Mouse (Mus musculus) intestine, embryonic 15.5 days (tissue): ENCODE measurements around the gene Hist1h3d. TPM values are rescaled to one million over a fixed set of nuclear protein-coding genes. Genes with fewer than 3 reads are reported as not detected.
"Not testable (repeated sequence)": the region's sequence is repeated elsewhere in the genome, so short reads cannot be mapped to it uniquely, and the experiment has no call there.

Experiments used
- ATAC-seq: fragments of 200-750 bp; cut with Nextera tagmentation; 2 replicates; pipeline ENCODE4 v1.8.0; 2017; ENCODE audit warnings: moderate TSS enrichment, moderate library complexity
- H3K27ac ChIP-seq: fragments of 300-500 bp; sonication (generic); 2 replicates; pipeline ENCODE4 v1.5.1; 2015; ENCODE audit warnings: mild to moderate bottlenecking, inconsistent platforms
- H3K27me3 ChIP-seq: fragments of 300-500 bp; sonication (generic); replicated peaks from 2 replicates; pipeline ENCODE4 v1.6.1; 2015; ENCODE audit warnings: inconsistent platforms
- H3K36me3 ChIP-seq: fragments of 300-500 bp; sonication (generic); 2 replicates; pipeline ENCODE4 v1.6.1; 2015; ENCODE audit warnings: inconsistent platforms
- H3K4me1 ChIP-seq: fragments of 300-500 bp; sonication (generic); replicated peaks from 2 replicates; pipeline ENCODE4 v1.6.1; 2015; ENCODE audit warnings: inconsistent platforms
- H3K4me2 ChIP-seq: fragments of 300-500 bp; sonication (generic); replicated peaks from 2 replicates; pipeline ENCODE4 v1.6.1; 2015; ENCODE audit warnings: mild to moderate bottlenecking, inconsistent platforms
- H3K4me3 ChIP-seq: fragments of 300-500 bp; sonication (generic); replicated peaks from 2 replicates; pipeline ENCODE4 v1.5.1; 2015; ENCODE audit warnings: inconsistent platforms
- H3K9ac ChIP-seq: fragments of 300-500 bp; sonication (generic); 2 replicates; pipeline ENCODE4 v1.6.1; 2015; ENCODE audit warnings: inconsistent platforms
- H3K9me3 ChIP-seq: fragments of 300-500 bp; sonication (generic); 2 replicates; pipeline ENCODE4 v1.6.1; 2016; ENCODE audit warnings: inconsistent platforms
- WGBS: fragments of 180-500 bp; shearing (Covaris S2); methylation state at CpG from one replicate; pipeline ENCODE4 v1.1.7; 2015; 5-methylcytosine and 5-hydroxymethylcytosine counted together
- polyA plus RNA-seq: library from polyadenylated mRNA; unstranded; fragments of >200 nt; fragmentation: Nextera tagmentation; extraction: Ambion mirVana; gene quantifications from 2 replicates; pipeline ENCODE4 v1.2.1, GENCODE M21; 2015

Hist1h3d gene
- polyA plus RNA-seq, 1 experiment from 2014 or later = 5.2 TPM

DNA sequence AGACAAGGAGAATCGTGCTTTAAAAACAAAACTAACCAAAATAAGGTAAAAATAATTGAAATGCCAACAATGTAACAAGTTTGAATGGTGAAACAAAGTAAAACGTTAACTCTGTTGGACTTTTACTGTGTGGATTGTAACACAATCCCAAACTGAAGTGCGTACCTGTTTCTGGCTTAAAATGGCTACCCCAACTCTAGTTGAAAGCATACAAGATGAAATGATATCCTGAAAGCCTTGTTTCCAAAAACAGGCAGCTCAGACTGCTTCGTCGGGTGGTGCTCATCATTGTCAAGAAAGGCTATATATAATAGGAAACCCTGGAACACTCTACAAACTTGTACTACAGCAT is 14.1 kb upstream of the Hist1h3d start:
- Histone ChIP-seq H3K4me3 (peak overlapping the region; percentile 42), H3K4me2 (peak overlapping the region; percentile 51), H3K27ac (peak overlapping the region; percentile 93), H3K9ac (0 out of 2 replicates have a peak overlapping the region, but pooled peaks have one; percentile 49)
- H3K9me3 ChIP-seq, H3K4me1 ChIP-seq, H3K36me3 ChIP-seq, H3K27me3 ChIP-seq, ATAC-seq: not testable (repeated sequence)
- WGBS = 0% methylated on average over 2 of the region's 5 CpGs

DNA sequence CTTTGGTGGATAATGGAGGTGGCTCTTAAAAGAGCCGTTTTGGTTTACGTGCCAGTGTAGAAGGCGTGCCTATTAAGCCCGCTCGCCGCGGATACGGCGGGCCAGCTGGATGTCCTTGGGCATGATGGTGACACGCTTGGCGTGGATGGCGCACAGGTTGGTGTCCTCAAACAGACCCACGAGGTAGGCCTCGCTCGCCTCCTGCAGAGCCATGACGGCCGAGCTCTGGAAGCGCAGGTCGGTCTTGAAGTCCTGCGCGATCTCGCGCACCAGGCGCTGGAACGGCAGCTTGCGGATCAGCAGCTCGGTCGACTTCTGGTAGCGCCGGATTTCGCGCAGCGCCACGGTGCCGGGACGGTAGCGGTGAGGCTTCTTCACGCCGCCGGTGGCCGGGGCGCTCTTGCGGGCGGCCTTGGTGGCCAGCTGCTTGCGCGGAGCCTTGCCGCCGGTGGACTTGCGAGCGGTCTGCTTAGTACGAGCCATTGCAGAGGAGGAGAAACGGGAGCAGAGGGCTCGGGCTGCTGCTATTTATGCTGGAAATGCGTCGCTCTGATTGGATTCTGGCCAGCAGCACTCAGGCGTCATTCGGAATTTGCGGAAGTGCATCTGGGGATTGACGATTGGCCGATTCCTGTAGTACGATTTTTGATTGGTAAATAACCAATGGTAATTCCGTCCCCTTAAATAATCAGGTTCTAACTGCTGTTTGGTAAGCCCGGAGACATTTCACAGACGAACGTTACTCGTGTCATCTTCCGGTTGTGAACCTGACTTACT is 13.5 kb upstream of the Hist1h3d start, which contains the start of gene Hist1h3e:
Gene Hist1h3e, minus strand, starts transcription at position 487 of the 777 bp plus-strand sequence.
- ATAC-seq = peak; percentile 96
- not testable (repeated sequence) for H3K36me3 ChIP-seq, H3K27me3 ChIP-seq, H3K4me1 ChIP-seq, H3K9me3 ChIP-seq
- Histone ChIP-seq H3K4me2 (peak within 1 kb of the TSS; percentile 63), H3K9ac (peak within 1 kb of the TSS; percentile 49), H3K4me3 (peak within 1 kb of the TSS; percentile 42), H3K27ac (peak within 1 kb of the TSS; percentile 93)
- WGBS = under 1% methylated on average over 43 of the region's 67 CpGs

DNA sequence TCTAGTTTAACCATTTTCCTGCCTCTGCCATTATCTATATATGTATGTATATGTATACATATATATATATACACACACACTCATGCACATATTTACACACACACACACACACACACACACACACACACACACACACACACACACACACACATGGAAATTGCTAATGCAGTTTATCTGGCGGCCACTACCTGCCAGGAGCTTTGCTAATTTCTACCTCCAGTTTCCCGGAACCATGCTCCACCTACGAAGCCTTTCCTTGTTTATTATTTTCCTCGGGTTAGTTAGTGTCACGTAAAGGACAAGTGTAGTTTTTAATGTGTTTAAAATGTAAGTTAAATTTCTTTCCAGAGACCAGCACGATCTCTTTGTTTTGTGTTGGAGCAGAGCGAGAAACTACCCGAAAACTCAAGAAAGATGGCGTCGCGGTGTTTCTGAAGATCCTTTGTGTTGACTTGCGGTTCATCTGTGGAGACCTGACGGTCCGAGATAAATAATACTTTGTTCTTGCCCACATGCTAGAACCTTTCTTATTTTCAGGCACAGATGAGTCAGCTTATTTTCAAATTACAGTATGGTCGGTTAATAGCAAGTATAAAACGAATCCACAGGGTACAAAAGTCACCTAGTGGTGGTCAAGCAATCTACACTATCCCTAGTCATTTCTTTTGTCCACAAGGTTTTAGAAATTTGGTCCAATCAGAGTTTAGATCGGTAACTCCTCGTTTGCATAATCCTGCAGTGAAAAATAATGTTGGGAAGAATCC is 12.7 kb upstream of the Hist1h3d start:
- Histone ChIP-seq H3K27ac (peak overlapping the region; percentile 93), H3K4me2 (peak overlapping the region; percentile 63), H3K4me3 (peak overlapping the region; percentile 42), H3K27me3 (no peaks in the 10 kb centered on the region), H3K9ac (peak overlapping the region; percentile 36; the same call in 1 of the 2 replicates), H3K9me3 (no peaks in the 10 kb centered on the region), H3K4me1 (no peaks in the 10 kb centered on the region), H3K36me3 (no peaks in the 10 kb centered on the region)
- WGBS = 2% methylated on average over 18 of the region's 18 CpGs
- peak; percentile 64 for ATAC-seq

DNA sequence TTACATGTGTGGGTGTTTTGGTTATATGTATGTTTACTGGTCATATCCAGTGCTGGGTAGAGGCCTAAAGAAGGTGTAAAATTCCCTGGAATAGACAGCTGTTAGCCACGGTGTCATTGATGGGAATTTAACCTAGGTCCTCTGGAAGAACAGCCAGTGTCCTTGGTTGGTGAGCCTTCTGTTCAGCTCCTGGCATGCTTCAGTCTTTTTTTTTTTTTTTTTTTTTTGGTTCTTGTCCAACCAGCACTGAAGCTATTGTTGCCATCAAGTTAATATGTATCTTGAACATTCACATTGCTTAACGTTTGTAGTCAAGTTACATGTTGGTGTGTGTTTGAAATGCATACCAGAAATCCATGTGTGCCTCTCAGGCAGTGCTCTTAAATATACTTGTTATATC is 11.1 kb upstream of the Hist1h3d start:
- no peak for ATAC-seq
- H3K27ac ChIP-seq = no peak overlapping the region

DNA sequence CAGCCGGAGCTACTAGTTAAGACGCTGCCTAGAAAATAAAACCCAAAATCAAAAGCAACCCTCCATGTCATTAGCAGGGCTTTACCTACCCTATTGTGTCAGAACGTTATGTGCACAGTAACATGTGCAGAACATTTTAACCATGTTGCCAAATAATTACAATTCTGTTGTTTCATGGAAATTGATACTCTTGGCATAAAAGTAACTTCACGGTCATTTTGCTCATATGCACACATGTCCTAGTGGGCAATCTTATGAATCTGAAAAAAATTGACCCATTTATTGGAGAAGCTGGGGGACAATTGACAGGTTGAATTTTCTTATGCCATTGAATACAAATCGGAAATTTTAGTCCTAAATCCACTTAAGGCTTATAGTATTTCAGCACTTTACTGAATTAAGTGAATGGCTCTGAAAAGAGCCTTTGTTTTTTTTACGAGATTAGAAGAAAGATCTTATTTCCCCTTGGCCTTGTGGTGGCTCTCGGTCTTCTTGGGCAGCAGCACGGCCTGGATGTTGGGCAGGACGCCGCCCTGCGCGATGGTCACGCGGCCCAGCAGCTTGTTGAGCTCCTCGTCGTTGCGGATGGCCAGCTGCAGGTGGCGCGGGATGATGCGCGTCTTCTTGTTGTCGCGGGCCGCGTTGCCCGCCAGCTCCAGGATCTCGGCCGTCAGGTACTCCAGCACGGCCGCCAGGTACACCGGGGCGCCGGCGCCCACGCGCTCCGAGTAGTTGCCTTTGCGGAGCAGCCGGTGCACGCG is 5.1 kb upstream of the Hist1h3d start:
- H3K4me2 ChIP-seq = peak overlapping the region; percentile 66
- not testable (repeated sequence) for H3K36me3 ChIP-seq, H3K9ac ChIP-seq, H3K9me3 ChIP-seq, H3K27me3 ChIP-seq, ATAC-seq, H3K4me1 ChIP-seq
- 3% methylated on average over 27 of the region's 41 CpGs for WGBS
- peak overlapping the region; percentile 37 for H3K4me3 ChIP-seq
- peak overlapping the region; percentile 94 for H3K27ac ChIP-seq

More for the DNA sequence above, 11.1 kb upstream of the Hist1h3d start:
- H3K27me3 ChIP-seq = no peaks in the 10 kb centered on the region
- WGBS = 83% methylated on average over 2 of the region's 2 CpGs
- H3K4me2 ChIP-seq = no peak overlapping the region
- no peaks in the 10 kb centered on the region for H3K4me1 ChIP-seq
- no peaks in the 10 kb centered on the region for H3K9me3 ChIP-seq
- H3K9ac ChIP-seq = no peak overlapping the region
- H3K4me3 ChIP-seq = no peak overlapping the region
- no peaks in the 10 kb centered on the region for H3K36me3 ChIP-seq

DNA sequence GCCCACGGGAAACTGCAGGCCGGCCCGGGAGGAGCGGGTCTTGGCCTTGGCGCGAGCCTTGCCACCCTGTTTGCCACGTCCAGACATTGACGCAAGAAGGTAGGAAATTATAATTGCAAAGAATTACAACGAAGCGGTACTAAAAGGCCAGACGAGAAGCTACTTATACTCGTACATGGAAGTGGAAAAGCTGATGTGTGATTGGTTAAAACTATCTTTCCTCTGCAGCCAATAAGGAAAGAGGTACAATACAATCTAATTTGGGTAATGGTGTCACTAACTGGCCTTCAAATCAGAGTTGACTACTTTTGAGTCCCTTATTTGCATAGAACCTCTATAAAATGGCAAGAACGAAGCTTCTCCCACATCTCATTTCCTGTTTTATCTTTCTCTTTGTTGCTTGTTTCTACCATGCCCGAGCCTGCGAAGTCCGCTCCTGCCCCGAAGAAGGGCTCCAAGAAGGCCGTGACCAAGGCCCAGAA is 4.5 kb upstream of the Hist1h3d start, which contains the start of the genes Hist1h2ae and Hist1h2bg:
Gene Hist1h2ae, minus strand, starts transcription at position 199 of the 482 bp plus-strand sequence.
Gene Hist1h2bg, plus strand, starts transcription at position 375 of the 482 bp plus-strand sequence.
- Histone ChIP-seq H3K4me2 (peak within 1 kb of the TSS; percentile 66), H3K36me3 (no peaks in the 10 kb centered on the region), H3K27me3 (no peaks in the 10 kb centered on the region), H3K27ac (peak within 1 kb of the TSS; percentile 94), H3K9ac (peak within 1 kb of the TSS; percentile 56), H3K4me3 (peak within 1 kb of the TSS; percentile 42), H3K9me3 (no peaks in the 10 kb centered on the region), H3K4me1 (0 out of 2 replicates have a peak, but pooled peaks cover 3% of the 10 kb centered on the region)
- under 1% methylated on average over 18 of the region's 18 CpGs for WGBS
- ATAC-seq = peak; percentile 92

DNA sequence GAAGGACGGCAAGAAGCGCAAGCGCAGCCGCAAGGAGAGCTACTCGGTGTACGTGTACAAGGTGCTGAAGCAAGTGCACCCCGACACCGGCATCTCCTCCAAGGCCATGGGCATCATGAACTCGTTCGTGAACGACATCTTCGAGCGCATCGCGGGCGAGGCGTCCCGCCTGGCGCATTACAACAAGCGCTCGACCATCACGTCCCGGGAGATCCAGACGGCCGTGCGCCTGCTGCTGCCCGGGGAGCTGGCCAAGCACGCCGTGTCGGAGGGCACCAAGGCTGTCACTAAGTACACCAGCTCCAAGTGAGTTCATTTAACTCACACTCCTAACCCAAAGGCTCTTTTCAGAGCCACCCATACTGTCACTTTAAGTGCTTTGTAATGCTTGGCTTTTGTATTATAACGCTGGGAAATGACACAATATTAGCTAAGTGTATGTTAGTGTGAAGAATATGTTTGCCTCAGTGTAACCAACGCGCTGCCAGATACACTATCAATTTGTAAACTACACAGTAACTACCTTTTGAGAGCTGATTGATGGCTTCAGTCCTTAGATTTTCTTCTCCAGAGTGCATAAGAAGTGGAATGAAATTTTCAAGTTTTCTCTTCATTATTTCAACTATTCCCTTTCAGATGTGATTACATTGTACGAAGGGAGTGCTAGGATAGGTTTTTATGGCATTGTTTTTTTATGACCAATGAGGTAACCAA is 3.9 kb upstream of the Hist1h3d start:
- not testable (repeated sequence) for H3K36me3 ChIP-seq, H3K9me3 ChIP-seq, H3K27me3 ChIP-seq, ATAC-seq, H3K4me1 ChIP-seq
- WGBS = under 1% methylated on average over 18 of the region's 34 CpGs
- Histone ChIP-seq H3K4me2 (peak overlapping the region; percentile 66), H3K27ac (peak overlapping the region; percentile 93), H3K4me3 (peak overlapping the region; percentile 42), H3K9ac (peak overlapping the region; percentile 56)

DNA sequence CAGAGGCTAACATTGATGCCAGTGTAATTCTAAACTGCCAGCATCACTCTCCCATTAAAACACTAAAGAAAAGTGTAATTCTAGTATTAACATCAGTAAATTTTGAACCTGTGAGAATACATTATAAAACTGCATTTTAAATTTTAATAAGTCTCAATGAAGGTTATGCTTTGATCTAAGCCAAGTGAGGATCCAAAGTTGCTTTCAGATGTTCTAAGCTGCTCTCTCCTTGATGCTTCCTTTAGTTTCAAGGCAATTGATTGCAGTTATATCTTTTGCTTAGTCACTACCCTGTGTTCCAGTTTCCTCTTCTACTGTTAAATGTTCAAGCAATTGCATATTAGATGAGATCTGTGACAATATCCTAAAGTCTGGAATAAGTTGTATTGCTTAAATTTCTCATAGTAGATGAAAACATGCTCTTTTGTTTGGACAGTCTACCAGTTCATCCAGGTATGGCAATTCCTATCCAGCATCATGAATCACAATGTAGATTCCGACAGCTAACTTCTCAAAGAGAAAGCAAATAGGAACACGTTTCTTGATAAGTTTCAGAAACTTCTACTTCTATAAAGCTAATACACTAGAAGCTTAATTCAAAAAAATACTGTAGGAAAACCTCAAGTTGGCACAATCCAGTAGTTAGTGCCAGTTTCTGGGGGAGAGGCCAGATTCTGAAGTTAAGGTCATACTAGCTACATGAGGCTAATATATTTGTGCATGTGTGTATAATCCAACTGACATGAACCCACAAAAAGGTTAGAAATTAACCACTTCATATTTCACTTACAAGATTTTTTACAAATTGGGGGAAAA is 3.1 kb upstream of the Hist1h3d start:
- Histone ChIP-seq H3K36me3 (no peaks in the 10 kb centered on the region), H3K9me3 (no peaks in the 10 kb centered on the region), H3K4me3 (peak overlapping the region; percentile 42), H3K27ac (peak overlapping the region; percentile 93), H3K27me3 (no peaks in the 10 kb centered on the region), H3K4me2 (peak overlapping the region; percentile 66), H3K9ac (peak overlapping the region; percentile 56), H3K4me1 (0 out of 2 replicates have a peak, but pooled peaks cover 3% of the 10 kb centered on the region)
- WGBS = 27% methylated on average over 2 of the region's 2 CpGs
- ATAC-seq = no peak

DNA sequence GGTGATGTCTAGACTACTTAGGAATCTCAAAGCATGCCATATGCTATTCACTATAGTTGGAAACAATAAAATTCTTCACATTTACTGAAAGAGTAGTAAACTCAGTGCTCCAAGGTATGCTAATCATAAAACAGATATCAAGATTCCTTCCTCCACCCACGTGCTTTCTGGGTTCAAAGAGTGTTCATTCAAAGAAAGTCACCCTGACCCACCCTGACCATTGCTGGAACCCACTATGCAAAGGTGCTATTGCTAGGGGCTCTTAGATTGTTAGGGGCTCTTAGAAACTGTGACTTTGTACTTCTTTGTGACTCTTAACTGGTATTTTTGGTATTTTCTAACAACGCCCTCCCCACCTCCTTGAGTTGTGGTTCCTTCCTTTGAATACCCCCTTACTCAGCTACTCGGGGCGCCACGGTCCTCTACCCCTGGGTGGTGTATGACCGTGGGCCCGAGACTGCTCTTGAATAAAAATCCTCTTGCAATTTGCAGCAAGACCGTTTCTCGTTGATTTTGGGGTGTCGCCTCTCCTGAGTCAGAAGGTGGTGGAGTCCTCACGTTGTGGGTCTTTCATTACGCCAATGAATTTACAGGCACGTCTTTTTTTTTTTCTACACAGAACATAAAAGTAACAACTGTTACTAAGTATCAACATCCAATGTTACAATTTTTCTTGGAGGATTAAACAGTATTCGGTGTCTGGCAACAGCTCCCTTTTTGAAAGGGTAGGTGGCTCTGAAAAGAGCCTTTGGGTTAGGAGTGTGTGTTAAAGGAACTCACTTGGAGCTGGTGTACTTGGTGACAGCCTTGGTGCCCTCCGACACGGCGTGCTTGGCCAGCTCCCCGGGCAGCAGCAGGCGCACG is 2.3 kb upstream of the Hist1h3d start:
- not testable (repeated sequence) for H3K4me1 ChIP-seq, ATAC-seq, H3K36me3 ChIP-seq, H3K9me3 ChIP-seq, H3K27me3 ChIP-seq
- Histone ChIP-seq H3K4me3 (peak overlapping the region; percentile 42), H3K9ac (peak overlapping the region; percentile 56), H3K27ac (peak overlapping the region; percentile 93), H3K4me2 (peak overlapping the region; percentile 66)
- 8% methylated on average over 20 of the region's 20 CpGs for WGBS

DNA sequence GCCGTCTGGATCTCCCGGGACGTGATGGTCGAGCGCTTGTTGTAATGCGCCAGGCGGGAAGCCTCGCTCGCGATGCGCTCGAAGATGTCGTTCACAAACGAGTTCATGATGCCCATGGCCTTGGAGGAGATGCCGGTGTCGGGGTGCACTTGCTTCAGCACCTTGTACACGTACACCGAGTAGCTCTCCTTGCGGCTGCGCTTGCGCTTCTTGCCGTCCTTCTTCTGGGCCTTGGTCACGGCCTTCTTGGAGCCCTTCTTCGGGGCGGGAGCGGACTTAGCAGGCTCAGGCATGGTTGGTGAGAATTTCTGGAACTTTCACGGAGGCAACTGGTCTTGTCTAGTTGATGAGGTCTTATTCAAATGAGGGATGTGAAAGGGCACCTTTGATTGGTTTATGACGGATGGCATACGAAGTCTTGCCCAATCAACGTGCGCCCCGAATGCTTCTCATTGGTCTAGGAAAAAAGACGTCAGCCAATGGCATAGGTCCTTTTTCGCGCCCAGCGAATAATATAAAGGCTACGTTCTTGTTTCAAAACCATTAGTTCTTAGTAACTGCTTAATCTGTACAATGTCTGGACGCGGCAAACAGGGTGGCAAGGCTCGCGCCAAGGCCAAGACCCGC is 1.6 kb upstream of the Hist1h3d start, which contains the start of the genes Hist1h2bf and Hist1h2ad:
Gene Hist1h2bf, minus strand, starts transcription at position 299 of the 627 bp plus-strand sequence.
Gene Hist1h2ad, plus strand, starts transcription at position 484 of the 627 bp plus-strand sequence.
- Histone ChIP-seq H3K9ac (peak within 1 kb of the TSS; percentile 56), H3K27ac (peak within 1 kb of the TSS; percentile 93), H3K4me3 (peak within 1 kb of the TSS; percentile 42), H3K4me2 (peak within 1 kb of the TSS; percentile 66)
- not testable (repeated sequence) for H3K4me1 ChIP-seq, H3K27me3 ChIP-seq, H3K36me3 ChIP-seq, H3K9me3 ChIP-seq
- under 1% methylated on average over 36 of the region's 42 CpGs for WGBS
- peak; percentile 89 for ATAC-seq
